Mouse (Mus musculus): ENCODE results near the gene Borcs6.

Gene Borcs6

DNA sequence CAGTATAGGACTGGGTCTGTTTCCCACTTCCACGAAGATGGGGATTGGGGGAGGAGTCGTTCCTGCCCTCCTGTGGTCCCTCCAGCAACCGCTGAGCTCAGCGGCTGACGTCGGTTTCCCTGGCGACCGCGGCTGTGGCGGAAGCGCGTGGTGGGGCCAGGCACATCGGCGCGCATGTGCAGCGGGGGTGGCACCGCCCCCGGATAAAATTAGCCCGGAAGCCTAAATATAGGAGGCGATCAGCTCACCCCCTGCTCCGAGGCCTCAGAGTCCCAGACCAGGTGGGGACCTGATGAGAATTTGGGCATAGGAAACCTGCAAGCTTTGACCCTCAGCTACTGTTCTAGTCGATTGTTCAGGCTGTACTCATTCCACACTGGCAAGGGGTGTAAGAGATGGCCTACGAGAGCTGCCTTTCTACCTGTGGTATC, 40.4 kb downstream of the Borcs6 start:
- in situ Hi-C loops (cut with MboI, MseI) = loop anchor here (10.0 to 25.0 kb wide), 3 partner anchors 665 to 1137 kb away; partner anchors contain the start of genes 0610010K14Rik, Bcl6b, Ctdnep1 and Elp5

DNA sequence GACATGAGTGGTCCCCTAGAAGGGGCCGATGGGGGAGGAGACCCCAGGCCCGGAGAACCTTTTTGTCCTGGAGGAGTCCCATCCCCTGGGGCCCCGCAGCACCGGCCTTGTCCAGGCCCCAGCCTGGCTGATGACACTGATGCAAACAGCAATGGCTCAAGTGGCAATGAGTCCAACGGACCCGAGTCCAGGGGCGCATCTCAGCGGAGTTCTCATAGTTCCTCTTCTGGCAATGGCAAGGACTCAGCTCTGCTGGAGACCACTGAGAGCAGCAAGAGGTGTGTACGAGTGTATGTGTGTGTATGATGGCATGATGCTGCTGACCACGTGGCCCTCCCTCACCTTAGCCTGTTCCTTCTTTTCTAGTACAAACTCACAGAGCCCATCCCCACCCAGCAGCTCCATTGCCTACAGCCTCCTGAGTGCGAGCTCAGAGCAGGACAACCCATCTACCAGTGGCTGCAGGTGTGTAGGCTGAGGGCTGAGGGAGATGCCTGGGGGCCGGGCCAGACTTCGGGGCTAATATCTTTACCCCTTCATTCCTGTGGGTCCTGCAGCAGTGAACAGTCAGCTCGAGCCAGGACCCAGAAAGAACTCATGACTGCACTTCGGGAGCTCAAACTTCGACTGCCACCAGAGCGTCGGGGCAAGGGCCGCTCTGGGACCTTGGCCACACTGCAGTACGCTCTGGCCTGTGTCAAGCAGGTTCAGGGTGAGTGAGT, 41.3 kb downstream of the Borcs6 start:
- in situ Hi-C loops (cut with MboI, MseI) = loop anchor here (25.0 kb wide), 1 partner anchor 1137 kb away; the partner anchor contains the start of genes 0610010K14Rik, Bcl6b, Gm21988 and Rnasek

DNA sequence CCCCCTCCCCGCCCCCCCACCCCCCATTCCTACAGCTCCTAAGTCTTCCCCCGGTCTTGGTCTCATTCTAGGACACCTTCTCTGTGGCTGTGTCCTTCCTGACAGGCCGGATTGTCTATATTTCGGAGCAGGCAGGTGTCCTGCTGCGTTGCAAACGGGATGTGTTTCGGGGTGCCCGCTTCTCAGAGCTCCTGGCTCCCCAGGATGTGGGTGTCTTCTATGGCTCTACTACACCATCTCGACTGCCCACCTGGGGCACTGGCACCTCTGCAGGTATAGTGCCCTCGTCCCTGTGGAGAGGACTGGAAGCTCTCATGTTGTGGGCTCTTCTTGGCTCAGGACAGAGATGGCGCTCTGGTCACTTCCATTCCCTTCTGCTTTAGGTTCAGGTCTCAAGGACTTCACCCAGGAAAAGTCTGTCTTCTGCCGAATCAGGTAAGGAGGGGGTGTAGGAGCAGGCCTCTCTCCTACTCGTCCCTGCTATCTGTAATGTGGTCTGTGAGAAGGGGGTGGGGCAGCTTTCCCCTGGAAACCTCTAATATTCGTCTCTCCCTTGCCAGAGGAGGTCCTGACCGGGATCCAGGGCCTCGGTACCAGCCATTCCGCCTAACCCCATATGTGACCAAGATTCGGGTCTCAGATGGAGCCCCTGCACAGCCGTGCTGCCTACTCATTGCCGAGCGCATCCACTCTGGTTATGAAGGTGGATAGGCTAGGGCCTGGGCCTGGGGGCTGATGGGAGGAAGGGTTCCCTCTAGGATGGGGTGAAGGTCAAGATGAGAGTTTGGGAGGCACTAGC, 42.3 kb downstream of the Borcs6 start:
- in situ Hi-C loops (cut with MboI, MseI) = loop anchor here (25.0 kb wide), 1 partner anchor 1135 kb away; the partner anchor contains the start of genes 0610010K14Rik, Bcl6b, Gm21988 and Rnasek

DNA sequence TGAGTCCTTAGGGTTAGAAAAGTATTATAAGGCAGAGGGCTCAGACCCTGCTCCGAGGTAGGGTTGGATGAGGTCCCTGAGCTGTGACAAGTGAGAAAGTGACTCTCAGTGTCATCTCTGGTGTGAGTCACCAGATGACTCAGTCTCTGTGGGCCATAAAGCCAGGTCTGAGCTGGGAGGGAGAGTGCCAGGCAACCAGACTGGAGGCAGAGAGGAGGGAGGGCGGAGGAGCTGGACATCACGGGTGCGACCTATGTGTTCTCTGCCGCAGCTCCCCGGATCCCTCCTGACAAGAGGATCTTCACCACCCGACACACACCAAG, 42.8 kb downstream of the Borcs6 start:
- in situ Hi-C loops (cut with MboI, MseI) = loop anchor here (25.0 kb wide), 1 partner anchor 1135 kb away; the partner anchor contains the start of genes 0610010K14Rik, Bcl6b, Gm21988 and Rnasek

DNA sequence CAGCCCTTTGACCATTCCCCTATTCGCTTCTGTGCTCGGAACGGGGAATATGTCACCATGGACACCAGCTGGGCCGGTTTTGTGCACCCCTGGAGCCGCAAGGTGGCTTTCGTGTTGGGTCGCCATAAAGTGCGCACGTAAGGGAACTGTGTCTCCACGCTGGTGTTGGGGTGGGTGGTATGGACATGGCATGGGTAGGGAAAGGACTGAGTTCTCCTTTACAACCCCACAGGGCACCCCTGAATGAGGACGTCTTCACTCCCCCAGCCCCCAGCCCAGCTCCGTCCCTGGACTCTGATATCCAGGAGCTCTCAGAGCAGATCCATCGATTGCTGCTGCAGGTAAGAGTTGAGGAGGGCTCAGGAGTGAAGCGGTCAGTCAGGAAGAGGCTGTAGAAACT, 43.6 kb downstream of the Borcs6 start:
- in situ Hi-C loops (cut with MboI, MseI) = loop anchor here (25.0 kb wide), 1 partner anchor 1134 kb away; the partner anchor contains the start of genes 0610010K14Rik, Bcl6b, Gm21988 and Rnasek

DNA sequence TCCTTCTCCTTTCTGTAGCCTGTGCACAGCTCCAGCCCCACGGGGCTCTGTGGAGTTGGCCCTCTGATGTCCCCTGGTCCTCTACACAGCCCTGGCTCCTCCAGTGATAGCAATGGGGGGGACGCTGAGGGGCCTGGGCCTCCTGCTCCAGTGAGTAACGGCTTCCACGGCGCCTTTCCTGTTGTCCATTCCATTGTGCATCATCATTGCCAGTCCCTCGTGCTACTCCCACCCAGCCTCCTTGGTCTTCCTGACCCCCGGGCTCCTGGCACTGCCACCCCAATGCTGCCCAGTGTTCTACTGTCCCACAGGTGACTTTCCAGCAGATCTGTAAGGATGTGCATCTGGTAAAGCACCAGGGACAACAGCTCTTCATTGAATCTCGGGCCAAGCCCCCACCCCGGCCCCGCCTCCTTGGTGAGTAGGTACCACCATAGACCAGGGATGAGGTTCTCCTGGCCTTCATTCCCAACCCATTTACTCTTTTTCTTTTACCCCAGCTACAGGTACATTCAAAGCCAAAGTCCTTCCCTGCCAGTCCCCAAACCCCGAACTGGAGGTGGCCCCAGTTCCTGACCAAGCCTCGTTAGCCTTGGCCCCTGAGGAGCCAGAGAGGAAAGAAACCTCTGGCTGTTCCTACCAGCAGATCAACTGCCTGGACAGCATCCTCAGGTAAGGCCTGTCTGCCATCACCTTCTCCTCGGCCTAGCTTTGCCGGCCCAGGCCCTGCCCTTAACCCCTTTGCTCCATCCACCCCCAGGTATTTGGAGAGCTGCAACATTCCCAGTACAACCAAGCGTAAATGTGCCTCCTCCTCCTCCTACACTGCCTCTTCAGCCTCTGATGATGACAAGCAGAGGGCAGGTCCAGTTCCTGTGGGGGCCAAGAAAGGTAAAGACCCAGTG, 44.3 kb downstream of the Borcs6 start:
- in situ Hi-C loops (cut with MboI, MseI) = loop anchor here (25.0 kb wide), 1 partner anchor 1134 kb away; the partner anchor contains the start of genes 0610010K14Rik, Bcl6b, Gm21988 and Rnasek

DNA sequence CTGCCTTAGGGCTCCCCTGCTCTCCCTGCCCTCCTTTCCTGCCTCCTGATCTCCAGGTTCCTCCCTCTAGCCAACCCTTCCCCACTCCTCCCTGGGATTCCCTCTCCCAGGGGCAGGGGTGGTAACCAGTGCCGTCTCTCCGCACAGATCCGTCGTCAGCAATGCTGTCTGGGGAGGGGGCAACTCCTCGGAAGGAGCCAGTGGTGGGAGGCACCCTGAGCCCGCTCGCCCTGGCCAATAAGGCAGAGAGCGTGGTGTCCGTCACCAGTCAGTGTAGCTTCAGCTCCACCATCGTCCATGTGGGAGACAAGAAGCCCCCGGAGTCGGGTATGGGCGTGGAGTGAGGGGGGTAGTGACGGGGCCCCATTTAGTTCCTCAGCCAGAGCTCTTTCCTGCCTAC, 45.0 kb downstream of the Borcs6 start:
- in situ Hi-C loops (cut with MboI, MseI) = loop anchor here (25.0 kb wide), 1 partner anchor 1133 kb away; the partner anchor contains the start of genes 0610010K14Rik, Bcl6b, Gm21988 and Rnasek

DNA sequence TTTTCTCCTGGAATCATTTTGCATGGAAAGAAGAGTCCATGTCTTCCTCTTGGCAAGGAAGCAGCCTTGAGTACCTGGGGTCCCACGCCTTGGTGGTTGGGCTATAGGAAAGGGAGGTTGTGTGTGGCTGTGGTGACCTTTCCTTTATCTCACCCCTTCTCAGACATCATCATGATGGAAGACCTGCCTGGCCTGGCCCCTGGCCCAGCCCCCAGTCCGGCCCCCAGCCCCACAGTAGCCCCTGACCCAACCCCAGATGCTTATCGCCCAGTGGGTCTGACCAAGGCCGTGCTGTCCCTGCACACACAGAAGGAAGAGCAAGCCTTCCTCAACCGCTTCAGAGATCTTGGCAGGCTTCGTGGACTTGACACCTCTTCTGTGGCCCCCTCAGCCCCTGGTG, 45.7 kb downstream of the Borcs6 start:
- in situ Hi-C loops (cut with MboI, MseI) = loop anchor here (25.0 kb wide), 1 partner anchor 1132 kb away; the partner anchor contains the start of genes 0610010K14Rik, Bcl6b, Gm21988 and Rnasek

DNA sequence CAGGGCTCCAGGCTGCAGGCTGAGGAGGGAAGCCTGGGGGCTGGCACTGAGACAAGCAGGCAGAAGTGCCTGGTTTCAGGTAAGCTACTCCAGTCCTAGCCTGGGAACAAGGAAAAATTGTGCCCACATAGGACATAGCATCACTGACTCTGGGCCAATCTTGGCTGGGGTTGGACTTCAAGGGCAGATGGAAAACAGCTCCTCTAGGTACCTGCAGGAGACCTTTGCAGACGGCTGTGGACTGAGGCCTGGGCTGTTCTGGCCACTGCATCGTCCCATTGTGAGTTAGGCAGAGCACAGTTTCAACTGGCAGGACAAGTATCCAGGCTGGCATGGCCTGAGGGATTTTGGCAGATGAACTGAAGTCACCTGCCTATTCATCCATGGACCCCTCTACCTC, 46.3 kb downstream of the Borcs6 start:
- in situ Hi-C loops (cut with MboI, MseI) = loop anchor here (25.0 kb wide), 1 partner anchor 1132 kb away; the partner anchor contains the start of genes 0610010K14Rik, Bcl6b, Gm21988 and Rnasek

DNA sequence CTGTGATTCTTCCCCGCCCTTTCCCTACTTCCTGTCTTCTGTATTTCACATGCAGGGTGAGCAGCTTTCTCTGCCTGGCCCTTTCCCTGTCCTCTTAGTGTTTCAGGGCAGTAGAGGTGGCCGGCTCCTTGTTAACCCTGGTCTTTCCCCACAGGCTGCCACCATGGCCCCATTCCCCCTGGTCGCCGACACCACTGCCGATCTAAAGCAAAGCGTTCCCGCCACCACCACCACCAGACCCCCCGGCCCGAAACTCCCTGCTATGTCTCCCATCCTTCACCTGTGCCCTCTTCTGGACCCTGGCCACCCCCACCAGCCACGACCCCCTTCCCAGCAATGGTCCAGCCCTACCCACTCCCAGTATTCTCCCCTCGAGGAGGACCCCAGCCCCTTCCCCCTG, 46.8 kb downstream of the Borcs6 start:
- in situ Hi-C loops (cut with MboI, MseI) = loop anchor here (25.0 kb wide), 1 partner anchor 1131 kb away; the partner anchor contains the start of genes 0610010K14Rik, Bcl6b, Gm21988 and Rnasek

DNA sequence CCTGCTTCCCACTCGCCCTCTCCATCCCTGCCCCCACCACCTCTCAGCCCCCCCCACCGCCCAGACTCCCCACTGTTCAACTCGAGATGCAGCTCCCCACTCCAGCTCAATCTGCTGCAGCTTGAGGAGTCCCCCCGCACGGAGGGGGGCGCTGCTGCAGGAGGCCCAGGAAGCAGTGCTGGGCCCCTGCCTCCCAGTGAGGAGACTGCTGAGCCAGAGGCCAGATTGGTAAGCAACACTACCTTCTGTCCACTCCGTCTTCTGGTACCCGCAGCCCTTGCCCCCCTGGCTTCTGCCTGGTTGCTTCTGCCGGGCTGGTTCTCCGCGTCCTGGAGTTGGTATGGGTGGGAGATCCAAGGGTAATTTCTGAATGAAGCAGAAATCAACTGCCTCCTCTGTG, 47.3 kb downstream of the Borcs6 start:
- in situ Hi-C loops (cut with MboI, MseI) = loop anchor here (25.0 kb wide), 1 partner anchor 1130 kb away; the partner anchor contains the start of genes 0610010K14Rik, Bcl6b, Gm21988 and Rnasek

DNA sequence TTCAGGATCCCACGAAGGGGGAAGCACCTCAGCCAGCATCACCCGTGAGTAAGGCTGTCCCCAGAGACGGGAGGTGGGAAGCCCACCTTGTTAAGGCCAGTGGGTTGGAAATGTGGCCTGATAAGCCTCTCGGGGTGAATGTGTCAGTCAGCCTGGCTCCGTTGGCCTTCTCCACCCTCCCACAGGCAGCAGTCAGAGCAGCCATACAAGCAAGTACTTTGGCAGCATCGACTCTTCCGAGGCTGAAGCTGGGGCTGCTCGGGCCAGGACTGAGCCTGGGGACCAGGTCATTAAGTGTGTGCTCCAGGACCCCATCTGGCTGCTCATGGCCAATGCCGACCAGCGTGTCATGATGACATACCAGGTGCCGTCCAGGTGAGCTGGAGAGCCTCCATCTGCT, 48.2 kb downstream of the Borcs6 start:
- in situ Hi-C loops (cut with MboI, MseI) = loop anchor here (25.0 kb wide), 1 partner anchor 1130 kb away; the partner anchor contains the start of genes 0610010K14Rik, Bcl6b, Gm21988 and Rnasek

DNA sequence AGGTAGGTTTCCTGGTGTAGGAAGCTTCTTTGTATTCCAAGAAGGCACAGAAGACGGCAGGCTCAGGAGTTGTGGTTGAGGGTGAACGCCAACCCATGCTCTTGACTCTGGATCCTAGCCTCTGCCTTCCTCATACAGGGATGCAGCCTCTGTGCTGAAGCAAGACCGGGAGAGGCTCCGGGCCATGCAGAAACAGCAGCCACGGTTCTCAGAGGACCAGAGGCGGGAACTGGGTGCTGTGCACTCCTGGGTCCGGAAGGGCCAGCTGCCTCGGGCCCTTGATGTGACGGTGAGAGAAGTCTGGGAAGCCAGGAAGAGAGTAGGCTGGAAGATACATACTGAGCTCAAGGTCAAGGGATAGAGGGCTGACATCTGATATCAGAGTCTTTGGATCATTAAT, 48.7 kb downstream of the Borcs6 start:
- in situ Hi-C loops (cut with MboI, MseI) = loop anchor here (25.0 kb wide), 1 partner anchor 1129 kb away; the partner anchor contains the start of genes 0610010K14Rik, Bcl6b, Gm21988 and Rnasek

DNA sequence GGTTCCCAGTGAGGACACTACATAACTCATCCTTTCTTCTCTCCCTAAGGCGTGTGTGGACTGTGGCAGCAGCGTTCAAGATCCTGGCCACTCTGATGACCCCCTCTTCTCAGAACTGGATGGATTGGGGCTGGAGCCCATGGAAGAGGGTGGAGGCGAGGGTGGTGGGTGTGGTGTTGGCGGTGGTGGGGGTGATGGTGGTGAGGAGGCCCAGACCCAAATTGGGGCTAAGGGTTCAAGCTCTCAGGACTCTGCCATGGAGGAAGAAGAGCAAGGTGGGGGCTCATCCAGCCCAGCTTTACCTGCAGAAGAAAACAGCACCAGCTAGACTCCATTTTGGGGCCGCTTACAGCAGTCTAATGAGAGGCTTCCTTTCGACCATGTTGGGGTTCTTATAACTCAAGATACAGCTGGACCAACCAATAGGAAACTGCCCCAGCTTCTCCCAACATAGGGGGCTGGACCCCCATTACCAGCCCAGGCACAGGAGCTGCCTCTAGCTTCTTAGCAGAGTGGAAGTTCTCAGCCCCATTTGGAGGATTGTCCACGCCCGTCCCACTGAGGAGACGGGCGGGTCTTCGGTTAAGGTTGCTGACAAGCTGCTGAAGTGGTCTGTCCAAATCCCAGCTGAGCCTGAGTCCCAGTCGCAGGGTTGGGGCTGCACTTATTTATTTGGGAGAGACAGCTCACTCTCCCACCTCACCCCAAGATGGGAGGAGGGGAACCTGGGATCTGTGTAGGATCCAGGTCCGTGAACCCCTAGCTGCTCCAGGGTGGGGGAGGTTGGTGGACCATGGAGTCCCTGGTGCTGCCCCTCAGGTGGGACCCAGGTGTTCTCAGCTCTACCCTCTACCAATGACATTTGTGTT, 49.7 kb downstream of the Borcs6 start:
- in situ Hi-C loops (cut with MboI, MseI) = loop anchor here (25.0 kb wide), 1 partner anchor 1128 kb away; the partner anchor contains the start of genes 0610010K14Rik, Bcl6b, Gm21988 and Rnasek

DNA sequence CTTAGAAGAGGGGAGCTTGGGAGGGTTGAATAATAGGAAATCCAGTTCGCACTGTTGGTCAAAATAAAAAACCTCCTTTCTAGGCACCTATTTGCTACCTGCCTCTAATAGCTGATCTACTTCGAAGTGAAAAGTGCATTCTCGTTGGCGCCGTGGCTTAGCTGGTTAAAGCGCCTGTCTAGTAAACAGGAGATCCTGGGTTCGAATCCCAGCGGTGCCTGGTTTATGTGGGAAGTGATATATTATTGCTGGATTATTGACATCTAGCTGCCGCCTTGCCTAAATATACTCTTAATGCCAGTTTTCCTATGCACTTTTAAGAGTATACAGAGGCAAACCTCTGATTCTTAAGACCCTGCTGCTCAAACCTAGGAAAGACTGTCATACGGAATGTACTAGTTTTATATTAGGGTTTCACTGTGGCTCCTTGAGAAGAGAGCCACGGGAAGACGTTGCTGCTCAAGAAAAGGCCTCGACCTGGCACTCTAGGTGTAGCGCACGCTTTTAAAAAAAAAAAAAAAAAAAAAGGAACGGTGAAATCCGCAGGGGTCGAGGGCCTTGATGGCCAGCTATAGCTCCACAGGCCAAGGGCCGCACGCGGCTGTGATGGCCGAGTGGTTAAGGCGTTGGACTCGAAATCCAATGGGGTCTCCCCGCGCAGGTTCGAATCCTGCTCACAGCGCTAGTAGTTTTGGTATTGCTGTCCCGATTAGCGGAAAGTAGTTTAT, 51.0 kb downstream of the Borcs6 start:
- in situ Hi-C loops (cut with MboI, MseI) = loop anchor here (25.0 kb wide), 1 partner anchor 1127 kb away; the partner anchor contains the start of genes 0610010K14Rik, Bcl6b, Gm21988 and Rnasek
